Mouse (Mus musculus) liver, embryonic 14.5 days (tissue): Measurements from ENCODE around the gene Abhd16a. TPM values are rescaled to one million over a fixed set of nuclear protein-coding genes. Genes with fewer than 3 reads are reported as not detected.

ENCODE experiments used
- ATAC-seq: fragments of 200-750 bp; cut with Nextera tagmentation; 2 replicates; pipeline ENCODE4 v1.8.0; 2017; ENCODE audit warnings: moderate number of reproducible peaks, mild to moderate bottlenecking, moderate library complexity; ENCODE audit not compliant: insufficient read depth
- DNase-seq, 3 experiments: peaks; one replicate each; pipeline ENCODE4 v3.0.0-alpha.2; 2012 to 2013; ENCODE audit warnings: low read depth in 3 of 3, low spot score in 3 of 3
- H3K27ac ChIP-seq: fragments of 300-500 bp; sonication (generic); 2 replicates; pipeline ENCODE4 v1.5.1; 2014; ENCODE audit warnings: moderate library complexity, mild to moderate bottlenecking, control low read depth, inconsistent platforms
- H3K27me3 ChIP-seq: fragments of 300-500 bp; sonication (generic); 2 replicates; pipeline ENCODE4 v1.6.1; 2014; ENCODE audit warnings: mild to moderate bottlenecking, low read length, moderate library complexity; ENCODE audit not compliant: control insufficient read depth, insufficient read depth
- H3K36me3 ChIP-seq: fragments of 300-500 bp; sonication (generic); replicated peaks from 2 replicates; pipeline ENCODE4 v1.6.1; 2014; ENCODE audit warnings: low read depth; ENCODE audit not compliant: control insufficient read depth, insufficient read depth
- H3K4me1 ChIP-seq, 2 experiments: fragments of 200-500 bp in 1 of 2; fragments of 300-500 bp in 1 of 2; sonication (generic) in 1 of 2; replicated peaks; 2 replicates each; pipeline ENCODE4 v1.6.1; 2012 to 2014; ENCODE audit warnings: antibody characterized with exemption in 1 of 2, inconsistent platforms in 1 of 2, low read length in 1 of 2; ENCODE audit not compliant: control insufficient read depth in 2 of 2, insufficient read depth in 2 of 2
- H3K4me2 ChIP-seq: fragments of 300-500 bp; sonication (generic); 2 replicates; pipeline ENCODE4 v1.6.1; 2014; ENCODE audit warnings: low read depth, mild to moderate bottlenecking, control low read depth, moderate library complexity
- H3K4me3 ChIP-seq, 2 experiments: fragments of 200-500 bp in 1 of 2; fragments of 300-500 bp in 1 of 2; sonication (generic) in 1 of 2; 2 replicates each; pipeline ENCODE4 v1.5.1; 2012 to 2014; ENCODE audit warnings: low read depth in 2 of 2, low read length in 2 of 2, mild to moderate bottlenecking in 2 of 2, control low read depth in 1 of 2, inconsistent platforms in 1 of 2, moderate library complexity in 1 of 2; ENCODE audit not compliant: insufficient read depth in 1 of 2
- H3K9ac ChIP-seq: fragments of 300-500 bp; sonication (generic); replicated peaks from 2 replicates; pipeline ENCODE4 v1.6.1; 2014; ENCODE audit warnings: mild to moderate bottlenecking, control low read depth, moderate library complexity
- H3K9me3 ChIP-seq: fragments of 300-500 bp; sonication (generic); 2 replicates; pipeline ENCODE4 v1.6.1; 2016; ENCODE audit warnings: low read length, mixed read lengths; ENCODE audit not compliant: control insufficient read depth
- CTCF ChIP-seq: IDR thresholded peaks from 2 replicates; pipeline ENCODE4 v1.5.1; 2016; ENCODE audit warnings: antibody characterized with exemption, low read depth, control low read depth
- EP300 ChIP-seq: IDR thresholded peaks from 2 replicates; pipeline ENCODE4 v1.6.1; 2016; ENCODE audit warnings: antibody characterized with exemption, low read depth
- WGBS: fragments of 180-500 bp; shearing (Covaris S2); extraction: QIAGEN DNeasy Blood & Tissue Kit; methylation state at CpG from one replicate; pipeline ENCODE4 v1.1.7; 2014; ENCODE audit not compliant: insufficient replicate concordance; 5-methylcytosine and 5-hydroxymethylcytosine counted together
- polyA plus RNA-seq, 2 experiments: library from polyadenylated mRNA; depleted of rRNA in 1 of 2; stranded (reverse) in 1 of 2; unstranded in 1 of 2; fragments of >200 nt; fragmentation: Nextera tagmentation in 1 of 2; extraction: Ambion mirVana in 1 of 2; gene quantifications; 2 replicates each; pipeline versions ENCODE4 v1.2.1 to v1.2.3; 2012 to 2014

Gene Abhd16a
- polyA plus RNA-seq, 2 experiments, result 30.0 to 42.3 TPM

GRCm38 (mm10) chr17:35106522-35106921 lies 17.5 kb downstream of the Abhd16a start:
- TF ChIP-seq CTCF (no peak), EP300 (no peak)
- no peak overlapping the region for H3K9ac ChIP-seq

GRCm38 (mm10) chr17:35108097-35108496 lies 19.0 kb downstream of the Abhd16a start, which contains the start of gene Ly6g5c:
TSS of gene Ly6g5c (plus strand) at chr17:35108279.
- WGBS, result 76% methylated on average over 6 of the region's 6 CpGs
- DNase-seq (no peak), ATAC-seq (no peak)
- Histone ChIP-seq H3K9ac (no peak within 1 kb of the TSS), H3K4me3 (no peak within 1 kb of the TSS), H3K27ac (no peak within 1 kb of the TSS), H3K36me3 (no peaks in the 10 kb centered on the region), H3K27me3 (no peaks in the 10 kb centered on the region), H3K4me2 (no peak within 1 kb of the TSS), H3K9me3 (no peaks in the 10 kb centered on the region), H3K4me1 (peaks cover 25 to 32% of the 10 kb centered on the region in 2 experiments)
- TF ChIP-seq CTCF, result no peak
- no peak for TF ChIP-seq EP300

More at GRCm38 (mm10) chr17:35106522-35106921, 17.5 kb downstream of the Abhd16a start:
- no peaks in the 10 kb centered on the region for H3K9me3 ChIP-seq
- H3K27ac ChIP-seq, result no peak overlapping the region
- H3K4me1 ChIP-seq, result peaks cover 25 to 34% of the 10 kb centered on the region in 2 experiments
- WGBS, result 68% methylated on average over 3 of the region's 3 CpGs
- ATAC-seq, result no peak
- H3K4me2 ChIP-seq, result no peak overlapping the region
- H3K27me3 ChIP-seq, result no peaks in the 10 kb centered on the region
- no peak overlapping the region for H3K4me3 ChIP-seq
- peaks cover 3% of the 10 kb centered on the region for H3K36me3 ChIP-seq
- DNase-seq, result no peak

DNA sequence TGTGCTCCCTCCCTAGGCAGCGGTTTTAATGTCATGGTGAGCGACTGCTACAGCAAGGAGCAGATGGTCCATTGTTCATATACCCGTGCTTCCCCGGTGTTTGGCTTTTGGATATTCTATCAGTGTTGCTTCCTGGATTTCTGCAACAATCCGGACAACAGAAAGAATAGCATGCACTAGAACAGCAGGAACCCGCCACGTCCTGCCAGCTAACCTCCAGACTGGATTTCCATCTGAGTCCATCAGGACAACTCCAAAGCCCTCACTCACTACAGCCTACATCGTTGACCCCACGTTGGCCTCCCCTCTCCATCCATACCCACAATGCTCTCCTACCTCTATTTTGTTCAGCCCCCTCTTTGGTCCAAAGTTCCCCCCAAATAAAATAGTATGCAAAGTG lies 22.7 kb downstream of the Abhd16a start:
- no peak overlapping the region for H3K9ac ChIP-seq
- H3K9me3 ChIP-seq, result no peaks in the 10 kb centered on the region
- ATAC-seq (no peak), DNase-seq (no peak)
- H3K27ac ChIP-seq, result no peak overlapping the region
- no peak overlapping the region for H3K4me3 ChIP-seq
- 58% methylated on average over 9 of the region's 9 CpGs for WGBS
- H3K36me3 ChIP-seq, result peaks cover 4% of the 10 kb centered on the region
- no peak overlapping the region for H3K4me2 ChIP-seq
- no peaks in the 10 kb centered on the region for H3K27me3 ChIP-seq
- no peak for TF ChIP-seq CTCF
- TF ChIP-seq EP300, result no peak
- H3K4me1 ChIP-seq, result no peaks in the 10 kb centered on the region

DNA sequence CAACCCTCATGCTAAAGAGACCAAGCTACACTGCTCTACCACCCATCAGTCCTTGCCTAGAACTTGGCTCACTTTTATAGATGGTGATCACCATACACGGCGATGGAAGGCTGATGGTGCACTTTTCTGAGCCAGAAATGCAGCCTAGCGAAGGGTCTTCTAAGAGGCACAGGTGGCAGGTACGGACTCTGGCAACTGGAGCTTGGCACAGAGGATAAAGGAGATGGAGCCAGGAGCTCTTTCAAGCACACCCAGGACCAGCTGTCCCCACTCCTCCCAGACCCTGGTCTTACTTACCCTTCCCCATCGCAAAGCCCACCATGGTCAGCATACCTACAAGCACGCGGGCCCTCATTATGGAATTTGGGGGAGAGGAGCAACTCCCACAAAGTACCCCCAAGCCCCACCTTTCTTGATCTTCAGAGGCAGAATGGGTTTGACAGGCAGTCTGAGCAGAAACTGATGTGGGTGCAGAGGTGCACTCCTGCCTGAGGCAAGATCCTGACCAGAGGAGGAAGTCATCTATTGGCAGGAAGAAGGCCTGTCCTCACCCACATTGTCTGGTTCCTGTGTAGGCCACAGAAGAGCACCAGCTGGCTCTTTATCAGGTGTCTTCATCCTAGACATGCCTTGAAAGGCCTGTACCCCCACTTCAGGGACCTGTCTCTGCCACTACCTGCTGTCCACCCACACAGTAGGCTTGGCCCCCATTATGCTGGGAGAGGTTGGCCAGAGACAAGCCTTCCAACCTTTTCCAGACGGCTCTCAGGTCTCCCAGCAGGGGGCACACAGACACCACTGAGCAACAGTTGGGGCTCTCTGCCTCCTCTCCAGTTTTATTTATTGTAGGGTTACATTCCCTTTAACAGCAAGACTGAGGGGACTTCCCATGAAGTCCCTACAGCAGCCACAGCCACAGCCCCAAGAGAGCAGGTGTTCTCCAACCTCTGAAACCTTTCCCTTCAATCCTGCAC lies 26.3 kb downstream of the Abhd16a start, which contains the start of gene Ly6g5b:
Ly6g5b (minus strand) TSS at position 383 of the 974 bp plus-strand sequence.
- peaks cover 6 to 7% of the 10 kb centered on the region in 2 experiments; a peak in 2 of 4 replicates for H3K4me1 ChIP-seq
- no peak within 1 kb of the TSS for H3K4me3 ChIP-seq
- H3K9ac ChIP-seq, result no peak within 1 kb of the TSS
- peaks cover 26% of the 10 kb centered on the region for H3K36me3 ChIP-seq
- ATAC-seq (no peak), DNase-seq (no peak)
- H3K27me3 ChIP-seq, result no peaks in the 10 kb centered on the region
- no peak within 1 kb of the TSS for H3K27ac ChIP-seq
- no peak within 1 kb of the TSS for H3K4me2 ChIP-seq
- TF ChIP-seq CTCF, result peak; percentile 80
- TF ChIP-seq EP300, result no peak
- WGBS, result 72% methylated on average over 8 of the region's 8 CpGs
- H3K9me3 ChIP-seq, result no peaks in the 10 kb centered on the region

DNA sequence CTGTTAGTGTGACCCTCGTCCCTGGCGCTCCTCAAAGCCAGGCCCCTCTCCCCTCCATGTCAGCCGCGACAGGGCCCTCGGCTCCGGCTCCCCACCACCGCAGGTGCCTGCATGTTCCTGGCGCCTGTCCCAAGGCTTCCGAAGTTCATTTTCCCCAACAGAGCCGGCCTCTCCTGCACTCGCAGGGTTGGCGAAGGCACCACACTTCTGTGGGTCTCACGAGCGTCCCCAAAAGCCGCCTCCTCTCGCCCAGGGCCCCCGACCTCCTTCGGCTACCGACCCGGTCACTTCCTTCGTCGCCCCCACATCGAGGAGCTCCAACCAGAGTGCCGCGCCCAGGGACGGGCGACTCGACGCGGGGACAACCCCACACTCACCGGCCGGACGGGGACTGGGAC lies 31.7 kb downstream of the Abhd16a start:
- Histone ChIP-seq H3K4me1 (peaks cover 14% of the 10 kb centered on the region in 2 experiments), H3K4me3 (peak overlapping the region; percentile 84 to 85), H3K27ac (peak overlapping the region; percentile 14), H3K36me3 (peaks cover 37% of the 10 kb centered on the region), H3K27me3 (no peaks in the 10 kb centered on the region), H3K4me2 (peak overlapping the region; percentile 81), H3K9me3 (no peaks in the 10 kb centered on the region), H3K9ac (peak overlapping the region; percentile 91)
- under 1% methylated on average over 33 of the region's 33 CpGs for WGBS
- TF ChIP-seq CTCF (no peak), EP300 (no peak)
- no peak for DNase-seq
- ATAC-seq, result peak; percentile 11; the same call in 1 of the 2 replicates
